Mouse (Mus musculus) cortical plate, adult 2 months (tissue): ENCODE data around the gene Gm12184.

Source experiments
- CTCF ChIP-seq: fragments of 200-500 bp; IDR thresholded peaks from 2 replicates; pipeline ENCODE4 v1.5.1; 2011; ENCODE audit warnings: mild to moderate bottlenecking, control low read depth, low read length; ENCODE audit not compliant: insufficient read depth; ENCODE audit errors: extremely low read depth
- POLR2A ChIP-seq: fragments of 200-500 bp; IDR thresholded peaks from 2 replicates; pipeline ENCODE4 v1.6.1; 2011; ENCODE audit warnings: mild to moderate bottlenecking, low read length, control low read depth; ENCODE audit not compliant: insufficient read depth; ENCODE audit errors: extremely low read depth

- TF ChIP-seq POLR2A (no peak), CTCF (no peak)
Observed at GRCm38 (mm10) chr11:48838181-48838797, 11.8 kb upstream of the Gm12184 start.
